Mouse (Mus musculus) spleen, adult 2 months (tissue): ENCODE results near the gene Spcs1. TPM values are rescaled to one million over a fixed set of nuclear protein-coding genes. Genes with fewer than 3 reads are reported as not detected.

Experiments used
- DNase-seq, 2 experiments: peaks; one replicate each; pipeline versions ENCODE4 v3.0.0 to v3.0.0-alpha.2; 2012 to 2021; ENCODE audit warnings: low spot score in 2 of 2, low read depth in 1 of 2
- H3K27ac ChIP-seq: fragments of 200-500 bp; 2 replicates; pipeline ENCODE4 v1.5.1; 2012; ENCODE audit warnings: low read length, inconsistent platforms; ENCODE audit not compliant: insufficient read depth
- H3K27me3 ChIP-seq: fragments of 200-500 bp; 2 replicates; pipeline ENCODE4 v1.6.1; 2012; ENCODE audit warnings: mild to moderate bottlenecking, moderate library complexity, low read length, inconsistent platforms; ENCODE audit not compliant: control insufficient read depth, insufficient read depth
- H3K36me3 ChIP-seq: fragments of 200-500 bp; 2 replicates; pipeline ENCODE4 v1.6.1; 2012; ENCODE audit warnings: mild to moderate bottlenecking, low read length, inconsistent platforms; ENCODE audit not compliant: control insufficient read depth, insufficient read depth
- H3K4me1 ChIP-seq: fragments of 200-500 bp; 2 replicates; pipeline ENCODE4 v1.6.1; 2011; ENCODE audit warnings: inconsistent platforms; ENCODE audit not compliant: control insufficient read depth, insufficient read depth, insufficient read length
- H3K4me3 ChIP-seq: fragments of 200-500 bp; 2 replicates; pipeline ENCODE4 v1.5.1; 2011; ENCODE audit warnings: mild to moderate bottlenecking, inconsistent platforms; ENCODE audit not compliant: insufficient read depth, insufficient read length; ENCODE audit errors: extremely low read depth
- CTCF ChIP-seq: fragments of 200-500 bp; IDR thresholded peaks from 2 replicates; pipeline ENCODE4 v1.5.1; 2011; ENCODE audit warnings: mild to moderate bottlenecking, inconsistent platforms; ENCODE audit not compliant: insufficient read depth, insufficient read length, insufficient replicate concordance; ENCODE audit errors: extremely low read depth
- POLR2A ChIP-seq: fragments of 200-500 bp; IDR thresholded peaks from 2 replicates; pipeline ENCODE4 v1.6.1; 2011; ENCODE audit warnings: low read depth, low read length, inconsistent platforms
- WGBS: fragments of 180-500 bp; shearing (Covaris S2); methylation state at CpG from one replicate; pipeline ENCODE4 v1.1.7; 2018; 5-methylcytosine and 5-hydroxymethylcytosine counted together
- polyA plus RNA-seq: library from polyadenylated mRNA; depleted of rRNA; stranded (reverse); fragments of >200 nt; gene quantifications from 2 replicates; pipeline ENCODE4 v1.2.3, GENCODE M21; 2012

Spcs1 gene
- polyA plus RNA-seq, 1 experiment: 50.8 TPM

- Histone ChIP-seq H3K27me3 (no peaks in the 10 kb centered on the region), H3K4me1 (peaks cover 2% of the 10 kb centered on the region), H3K27ac (peak within 1 kb of the TSS; percentile 87), H3K4me3 (peak within 1 kb of the TSS; percentile 99), H3K36me3 (peaks cover 24% of the 10 kb centered on the region)
- under 1% methylated on average over 45 of the region's 53 CpGs for WGBS
- TF ChIP-seq CTCF: no peak
- peak; percentile 59; the same call in 1 of the 2 replicates for TF ChIP-seq POLR2A
- DNase-seq: peak; percentile 91 to 95
Observed at GRCm38 (mm10) chr14:31018860-31019291, 17.4 kb upstream of the Spcs1 start, which contains the start of the genes Pbrm1 and Gnl3. Pbrm1 (plus strand) TSS chr14:31019138. Gnl3 (minus strand) TSS chr14:31019152.

DNA sequence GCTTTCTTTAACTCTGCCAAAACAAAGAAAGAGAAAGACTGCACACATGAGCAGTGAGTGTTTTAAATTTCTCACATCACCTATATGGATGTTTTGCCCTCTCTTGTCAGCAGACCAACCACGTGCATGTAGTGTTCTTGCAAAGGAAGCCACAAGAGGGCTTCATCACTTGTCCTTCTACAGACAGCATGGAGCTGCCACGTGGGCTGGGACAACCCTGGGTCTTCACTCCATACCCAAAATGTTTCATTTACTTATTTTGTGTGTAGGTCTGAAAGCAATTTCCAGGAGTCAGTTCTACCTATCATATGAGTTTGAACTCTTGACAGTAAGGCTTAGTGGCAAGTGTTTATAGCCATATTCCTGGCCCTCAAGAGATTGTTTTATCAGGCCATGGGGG is 16.4 kb upstream of the Spcs1 start:
- H3K36me3 ChIP-seq: peaks cover 29% of the 10 kb centered on the region
- DNase-seq: peak in 1 of 2 experiments; percentile 29
- TF ChIP-seq CTCF (no peak), POLR2A (no peak)
- H3K4me1 ChIP-seq: peaks cover 2% of the 10 kb centered on the region
- no peak overlapping the region for H3K27ac ChIP-seq
- H3K4me3 ChIP-seq: peak overlapping the region; percentile 22; the same call in 1 of the 2 replicates
- WGBS: 1% methylated on average over 2 of the region's 2 CpGs
- H3K27me3 ChIP-seq: no peaks in the 10 kb centered on the region

GRCm38 (mm10) chr14:31016063-31016462 is 14.6 kb upstream of the Spcs1 start:
- no peak overlapping the region for H3K27ac ChIP-seq
- WGBS: 65% methylated on average over 1 of the region's 1 CpGs
- no peak for TF ChIP-seq CTCF
- TF ChIP-seq POLR2A: no peak
- DNase-seq: no peak
- H3K4me3 ChIP-seq: no peak overlapping the region
- no peaks in the 10 kb centered on the region for H3K27me3 ChIP-seq
- H3K4me1 ChIP-seq: peaks cover 2% of the 10 kb centered on the region
- H3K36me3 ChIP-seq: peaks cover 38% of the 10 kb centered on the region

- 91% methylated on average over 2 of the region's 2 CpGs for WGBS
- H3K4me3 ChIP-seq: no peak overlapping the region
- no peak for DNase-seq
- TF ChIP-seq POLR2A (no peak), CTCF (no peak)
- peaks cover 49% of the 10 kb centered on the region for H3K36me3 ChIP-seq
- no peak overlapping the region for H3K27ac ChIP-seq
- H3K4me1 ChIP-seq: peaks cover 2% of the 10 kb centered on the region; the same call in 1 of the 2 replicates
- no peaks in the 10 kb centered on the region for H3K27me3 ChIP-seq
Observed at GRCm38 (mm10) chr14:31013928-31014327, 12.5 kb upstream of the Spcs1 start.

DNA sequence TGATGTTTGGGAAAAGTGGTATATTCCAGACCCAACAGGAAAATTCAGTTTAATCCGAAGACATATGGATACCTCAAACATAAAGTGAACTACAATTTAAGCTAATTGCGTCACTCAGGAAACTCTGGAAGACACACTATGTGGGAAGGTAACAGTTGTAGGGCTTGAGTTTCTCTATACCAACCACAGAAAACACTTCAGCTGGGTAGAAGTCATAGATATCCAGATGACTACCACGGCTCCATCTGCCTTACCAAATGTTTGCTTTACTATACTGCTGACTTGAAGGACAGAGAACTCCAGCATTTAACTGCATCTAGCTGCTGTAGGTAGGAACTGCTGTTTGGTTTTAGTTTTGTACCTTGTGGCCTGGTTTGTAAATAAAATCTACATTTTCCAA is 10.1 kb upstream of the Spcs1 start:
- Histone ChIP-seq H3K27me3 (no peaks in the 10 kb centered on the region), H3K27ac (no peak overlapping the region), H3K4me1 (no peaks in the 10 kb centered on the region), H3K4me3 (no peak overlapping the region), H3K36me3 (peaks cover 46% of the 10 kb centered on the region)
- TF ChIP-seq CTCF (no peak), POLR2A (no peak)
- WGBS: 94% methylated on average over 3 of the region's 3 CpGs
- no peak for DNase-seq

DNA sequence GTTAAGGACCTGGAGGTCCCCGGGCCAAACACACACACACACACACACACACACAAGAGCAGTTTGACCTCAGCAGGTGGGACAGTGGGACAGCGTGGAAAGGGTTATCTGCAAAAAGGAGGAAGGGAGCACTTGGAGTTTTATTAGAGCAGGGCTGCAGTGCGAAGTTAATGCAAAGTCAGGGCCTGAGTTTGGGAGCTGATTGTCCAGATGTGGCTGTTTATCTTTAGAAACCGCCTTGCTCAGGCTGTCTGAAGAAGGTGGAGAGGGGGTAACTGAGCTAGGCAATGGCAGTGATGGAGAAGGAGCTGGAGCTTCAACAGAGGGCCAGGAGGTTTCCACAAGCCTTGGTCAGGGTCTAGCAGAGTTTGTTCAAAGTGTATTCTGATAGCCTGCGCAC is 5.3 kb upstream of the Spcs1 start:
- no peak for DNase-seq
- H3K27me3 ChIP-seq: no peaks in the 10 kb centered on the region
- 80% methylated on average over 5 of the region's 5 CpGs for WGBS
- no peak overlapping the region for H3K4me3 ChIP-seq
- H3K4me1 ChIP-seq: no peaks in the 10 kb centered on the region
- TF ChIP-seq POLR2A: no peak
- no peak for TF ChIP-seq CTCF
- H3K36me3 ChIP-seq: peaks cover 14% of the 10 kb centered on the region
- H3K27ac ChIP-seq: no peak overlapping the region

- TF ChIP-seq CTCF (no peak), POLR2A (no peak)
- Histone ChIP-seq H3K4me3 (no peak overlapping the region), H3K36me3 (0 out of 2 replicates have a peak, but pooled peaks cover 3% of the 10 kb centered on the region), H3K27me3 (no peaks in the 10 kb centered on the region), H3K4me1 (peaks cover 2% of the 10 kb centered on the region; the same call in 1 of the 2 replicates), H3K27ac (no peak overlapping the region)
- WGBS: 66% methylated on average over 2 of the region's 2 CpGs
- no peak for DNase-seq
Observed at GRCm38 (mm10) chr14:31004527-31004926, 3.1 kb upstream of the Spcs1 start.
